Mouse (Mus musculus): ENCODE results near the gene Olfr832. TPM values are rescaled to one million over a fixed set of nuclear protein-coding genes. Genes with fewer than 3 reads are reported as not detected.

Gene Olfr832
- not detected in 2 replicates for polyA plus RNA-seq (2015; fragmentation: Nextera tagmentation; extraction: Ambion mirVana)

DNA sequence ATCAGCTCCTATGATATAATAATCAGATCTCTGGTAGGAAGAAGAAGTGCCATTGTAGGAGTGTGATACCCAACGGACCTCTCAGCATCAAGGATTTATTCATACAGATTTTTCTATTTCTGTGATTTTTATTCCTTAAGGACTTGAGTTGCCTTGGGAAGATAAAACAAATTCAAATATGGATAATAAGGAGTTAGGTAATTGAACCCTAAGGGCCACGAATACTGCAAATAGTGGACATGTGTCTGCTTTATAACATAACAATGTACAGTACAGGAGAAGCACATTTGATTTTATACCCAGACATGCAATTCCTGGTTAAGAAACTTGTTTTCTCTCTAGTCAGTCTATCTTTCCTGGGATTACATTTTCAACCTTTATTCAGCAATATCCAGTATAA lies at the start of gene Olfr832:
Olfr832 (plus strand) TSS at position 301 of the 400 bp plus-strand sequence.

DNA sequence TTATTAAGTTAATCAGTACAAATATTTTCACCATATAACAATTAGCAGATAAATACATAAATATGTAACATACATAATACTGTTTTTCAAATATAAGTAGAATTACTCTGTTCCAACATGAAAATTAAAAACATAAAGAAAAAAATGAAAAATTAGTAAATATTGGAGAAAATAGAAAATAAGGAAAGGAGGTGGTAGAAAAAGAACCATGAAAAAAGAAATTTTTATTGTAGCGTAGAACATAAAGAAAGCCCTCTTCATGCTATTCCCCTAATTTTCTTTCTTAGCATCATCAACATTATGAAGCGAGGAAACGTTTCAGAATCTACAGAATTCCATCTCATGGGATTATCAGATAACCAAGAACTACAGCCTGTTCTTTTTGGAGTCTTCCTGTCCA lies 50.8 kb downstream of the Olfr832 start, which contains the start of gene Olfr834:
Olfr834 (plus strand) TSS at position 301 of the 400 bp plus-strand sequence.

Other genes with a start within 250 kb of the Olfr832 start
- not detected in 2 replicates for gene Olfr24, start 173.1 kb upstream of the Olfr832 start, polyA plus RNA-seq (2015; fragmentation: Nextera tagmentation; extraction: Ambion mirVana)
- not detected in 2 replicates for gene Olfr828, start 117.6 kb upstream of the Olfr832 start, polyA plus RNA-seq (2015; fragmentation: Nextera tagmentation; extraction: Ambion mirVana)
- gene Olfr829, start 82.2 kb upstream of the Olfr832 start, polyA plus RNA-seq (2015; fragmentation: Nextera tagmentation; extraction: Ambion mirVana), result not detected in 2 replicates
- gene Olfr830, start 62.4 kb upstream of the Olfr832 start, polyA plus RNA-seq (2015; fragmentation: Nextera tagmentation; extraction: Ambion mirVana), result not detected in 2 replicates
- not detected in 2 replicates for gene Olfr834, start 50.9 kb downstream of the Olfr832 start, polyA plus RNA-seq (2015; fragmentation: Nextera tagmentation; extraction: Ambion mirVana)
- gene Olfr835, start 95.6 kb downstream of the Olfr832 start, polyA plus RNA-seq (2015; fragmentation: Nextera tagmentation; extraction: Ambion mirVana), result not detected in 2 replicates
- not detected in 2 replicates for gene Olfr836, start 183.3 kb downstream of the Olfr832 start, polyA plus RNA-seq (2015; fragmentation: Nextera tagmentation; extraction: Ambion mirVana)
- not detected in 2 replicates for gene Olfr837, start 199.2 kb downstream of the Olfr832 start, polyA plus RNA-seq (2015; fragmentation: Nextera tagmentation; extraction: Ambion mirVana)
- gene Olfr839-ps1, start 240.2 kb downstream of the Olfr832 start, polyA plus RNA-seq (2015; fragmentation: Nextera tagmentation; extraction: Ambion mirVana), result not detected in 2 replicates

Data from urinary bladder, postnatal 0 days (tissue).